Mouse (Mus musculus): ENCODE results near the gene Mrpl42. TPM values are rescaled to one million over a fixed set of nuclear protein-coding genes. Genes with fewer than 3 reads are reported as not detected.
A peak's percentile ranks its signal among the peaks of the same experiment; 100 is the strongest.
"Not testable (repeated sequence)": the region's sequence is repeated elsewhere in the genome, so short reads cannot be mapped to it uniquely, and the experiment has no call there.

Gene Mrpl42
- polyA plus RNA-seq (2016; fragmentation: Nextera tagmentation; extraction: Ambion mirVana): 310 and 311 TPM in 2 replicates

GRCm38 (mm10) chr10:95501463-95502081, at the start of gene Mrpl42:
Gene Mrpl42 (minus strand): TSS chr10:95501940.
- peak within 1 kb of the TSS; percentile 59 for H3K4me2 ChIP-seq (replicated peaks)
- H3K9ac ChIP-seq: peak within 1 kb of the TSS; percentile 78
- peaks cover 12% of the 10 kb centered on the region for H3K36me3 ChIP-seq
- peaks cover 7% of the 10 kb centered on the region; the same call in 1 of the 2 replicates for H3K4me1 ChIP-seq
- no peaks in the 10 kb centered on the region for H3K27me3 ChIP-seq
- no peaks in the 10 kb centered on the region for H3K9me3 ChIP-seq
- peak within 1 kb of the TSS; percentile 85 for H3K27ac ChIP-seq
- under 1% methylated on average over 35 of the region's 35 CpGs for WGBS
- ATAC-seq (ENCODE audit: insufficient number of reproducible peaks, insufficient read depth, low FRiP score, low TSS enrichment): peak; percentile 91
- peak within 1 kb of the TSS; percentile 73 for H3K4me3 ChIP-seq

GRCm38 (mm10) chr10:95550506-95550905, 48.8 kb upstream of the Mrpl42 start:
- ATAC-seq (ENCODE audit: insufficient number of reproducible peaks, insufficient read depth, low FRiP score, low TSS enrichment): no peak
- Histone ChIP-seq H3K4me3 (no peak overlapping the region), H3K9me3 (no peaks in the 10 kb centered on the region), H3K4me2 (replicated peaks) (no peak overlapping the region), H3K27ac (no peak overlapping the region), H3K27me3 (no peaks in the 10 kb centered on the region), H3K36me3 (peaks cover 45% of the 10 kb centered on the region), H3K9ac (no peak overlapping the region), H3K4me1 (no peaks in the 10 kb centered on the region)
- 55% methylated on average over 1 of the region's 1 CpGs for WGBS

GRCm38 (mm10) chr10:95549080-95549479, 47.3 kb upstream of the Mrpl42 start:
- not testable (repeated sequence) for H3K4me2 ChIP-seq (replicated peaks); ATAC-seq (ENCODE audit: insufficient number of reproducible peaks, insufficient read depth, low FRiP score, low TSS enrichment); H3K27me3 ChIP-seq; H3K9ac ChIP-seq; H3K27ac ChIP-seq; H3K4me3 ChIP-seq; H3K9me3 ChIP-seq; H3K4me1 ChIP-seq
- WGBS: 57% methylated on average over 5 of the region's 5 CpGs
- H3K36me3 ChIP-seq: peaks cover 53% of the 10 kb centered on the region

GRCm38 (mm10) chr10:95548154-95548826, 46.5 kb upstream of the Mrpl42 start:
- Histone ChIP-seq H3K9ac (no peak overlapping the region), H3K27me3 (no peaks in the 10 kb centered on the region), H3K4me3 (no peak overlapping the region), H3K27ac (no peak overlapping the region), H3K9me3 (no peaks in the 10 kb centered on the region), H3K4me2 (replicated peaks) (no peak overlapping the region), H3K4me1 (peaks cover 3% of the 10 kb centered on the region; the same call in 1 of the 2 replicates), H3K36me3 (peaks cover 52% of the 10 kb centered on the region)
- WGBS: 83% methylated on average over 11 of the region's 11 CpGs
- ATAC-seq (ENCODE audit: insufficient number of reproducible peaks, insufficient read depth, low FRiP score, low TSS enrichment): no peak

- H3K36me3 ChIP-seq: peaks cover 55% of the 10 kb centered on the region
- H3K4me1 ChIP-seq: peaks cover 3% of the 10 kb centered on the region; the same call in 1 of the 2 replicates
- no peaks in the 10 kb centered on the region for H3K9me3 ChIP-seq
- H3K4me3 ChIP-seq: no peak overlapping the region
- no peaks in the 10 kb centered on the region for H3K27me3 ChIP-seq
- no peak overlapping the region for H3K27ac ChIP-seq
- 96% methylated on average over 2 of the region's 2 CpGs for WGBS
- H3K9ac ChIP-seq: no peak overlapping the region
- no peak overlapping the region for H3K4me2 ChIP-seq (replicated peaks)
- ATAC-seq (ENCODE audit: insufficient number of reproducible peaks, insufficient read depth, low FRiP score, low TSS enrichment): no peak
Observed at GRCm38 (mm10) chr10:95546178-95546577, 44.4 kb upstream of the Mrpl42 start.

- 76% methylated on average over 4 of the region's 4 CpGs for WGBS
- H3K4me3 ChIP-seq: no peak overlapping the region
- H3K9me3 ChIP-seq: no peaks in the 10 kb centered on the region
- ATAC-seq (ENCODE audit: insufficient number of reproducible peaks, insufficient read depth, low FRiP score, low TSS enrichment): no peak
- H3K4me1 ChIP-seq: peaks cover 3% of the 10 kb centered on the region; the same call in 1 of the 2 replicates
- no peaks in the 10 kb centered on the region for H3K27me3 ChIP-seq
- no peak overlapping the region for H3K4me2 ChIP-seq (replicated peaks)
- H3K9ac ChIP-seq: no peak overlapping the region
- no peak overlapping the region for H3K27ac ChIP-seq
- peaks cover 51% of the 10 kb centered on the region; the same call in 1 of the 2 replicates for H3K36me3 ChIP-seq
Observed at GRCm38 (mm10) chr10:95545051-95545450, 43.3 kb upstream of the Mrpl42 start.

GRCm38 (mm10) chr10:95544651-95545050, 42.9 kb upstream of the Mrpl42 start:
- ATAC-seq (ENCODE audit: insufficient number of reproducible peaks, insufficient read depth, low FRiP score, low TSS enrichment): no peak
- Histone ChIP-seq H3K36me3 (peaks cover 47% of the 10 kb centered on the region; the same call in 1 of the 2 replicates), H3K27me3 (no peaks in the 10 kb centered on the region), H3K4me1 (peaks cover 3% of the 10 kb centered on the region; the same call in 1 of the 2 replicates), H3K27ac (no peak overlapping the region), H3K4me3 (no peak overlapping the region), H3K9me3 (no peaks in the 10 kb centered on the region), H3K9ac (no peak overlapping the region), H3K4me2 (replicated peaks) (no peak overlapping the region)
- WGBS: 76% methylated on average over 2 of the region's 2 CpGs

- Histone ChIP-seq H3K4me1 (peaks cover 3% of the 10 kb centered on the region; the same call in 1 of the 2 replicates), H3K27me3 (no peaks in the 10 kb centered on the region), H3K4me3 (no peak overlapping the region), H3K36me3 (peaks cover 40% of the 10 kb centered on the region; the same call in 1 of the 2 replicates), H3K9me3 (no peaks in the 10 kb centered on the region), H3K9ac (no peak overlapping the region), H3K4me2 (replicated peaks) (no peak overlapping the region), H3K27ac (no peak overlapping the region; the same call in 1 of the 2 replicates)
- no peak for ATAC-seq (ENCODE audit: insufficient number of reproducible peaks, insufficient read depth, low FRiP score, low TSS enrichment)
Observed at GRCm38 (mm10) chr10:95544004-95544403, 42.3 kb upstream of the Mrpl42 start.

GRCm38 (mm10) chr10:95543377-95543776, 41.6 kb upstream of the Mrpl42 start:
- no peak overlapping the region for H3K4me2 ChIP-seq (replicated peaks)
- ATAC-seq (ENCODE audit: insufficient number of reproducible peaks, insufficient read depth, low FRiP score, low TSS enrichment): no peak
- no peak overlapping the region for H3K9ac ChIP-seq
- no peak overlapping the region for H3K27ac ChIP-seq
- no peaks in the 10 kb centered on the region for H3K27me3 ChIP-seq
- peaks cover 3% of the 10 kb centered on the region; the same call in 1 of the 2 replicates for H3K4me1 ChIP-seq
- 83% methylated on average over 2 of the region's 2 CpGs for WGBS
- no peak overlapping the region for H3K4me3 ChIP-seq
- H3K9me3 ChIP-seq: no peaks in the 10 kb centered on the region
- H3K36me3 ChIP-seq: peaks cover 37% of the 10 kb centered on the region; the same call in 1 of the 2 replicates

GRCm38 (mm10) chr10:95542916-95543315, 41.2 kb upstream of the Mrpl42 start:
- Histone ChIP-seq H3K36me3 (peaks cover 32% of the 10 kb centered on the region; the same call in 1 of the 2 replicates), H3K27ac (no peak overlapping the region), H3K4me2 (replicated peaks) (no peak overlapping the region), H3K4me1 (peaks cover 3% of the 10 kb centered on the region; the same call in 1 of the 2 replicates), H3K27me3 (no peaks in the 10 kb centered on the region), H3K9me3 (no peaks in the 10 kb centered on the region), H3K9ac (no peak overlapping the region), H3K4me3 (no peak overlapping the region)
- whole genome bisulfite sequencing: 89% methylated on average over 4 of the region's 4 CpGs
- ATAC-seq (ENCODE audit: insufficient number of reproducible peaks, insufficient read depth, low FRiP score, low TSS enrichment): no peak

GRCm38 (mm10) chr10:95539841-95540240, 38.1 kb upstream of the Mrpl42 start:
- no peak overlapping the region for H3K4me2 ChIP-seq (replicated peaks)
- H3K27ac ChIP-seq: no peak overlapping the region
- H3K9ac ChIP-seq: no peak overlapping the region
- no peak overlapping the region for H3K4me3 ChIP-seq
- ATAC-seq (ENCODE audit: insufficient number of reproducible peaks, insufficient read depth, low FRiP score, low TSS enrichment): no peak
- H3K36me3 ChIP-seq: peaks cover 16% of the 10 kb centered on the region; the same call in 1 of the 2 replicates
- H3K4me1 ChIP-seq: peaks cover 3% of the 10 kb centered on the region; the same call in 1 of the 2 replicates
- no peaks in the 10 kb centered on the region for H3K9me3 ChIP-seq
- WGBS: 87% methylated on average over 3 of the region's 3 CpGs
- H3K27me3 ChIP-seq: no peaks in the 10 kb centered on the region

- Histone ChIP-seq H3K9me3 (no peaks in the 10 kb centered on the region), H3K9ac (no peak overlapping the region), H3K27ac (no peak overlapping the region), H3K4me2 (replicated peaks) (no peak overlapping the region), H3K4me1 (peaks cover 3% of the 10 kb centered on the region; the same call in 1 of the 2 replicates), H3K36me3 (peaks cover 10% of the 10 kb centered on the region; the same call in 1 of the 2 replicates), H3K27me3 (no peaks in the 10 kb centered on the region), H3K4me3 (no peak overlapping the region)
- ATAC-seq (ENCODE audit: insufficient number of reproducible peaks, insufficient read depth, low FRiP score, low TSS enrichment): no peak
- 92% methylated on average over 3 of the region's 3 CpGs for WGBS
Observed at GRCm38 (mm10) chr10:95539260-95539659, 37.5 kb upstream of the Mrpl42 start.

Measured in embryonic facial prominence, embryonic 12.5 days (tissue).